Mouse (Mus musculus) cortical plate, adult 2 months (tissue): ENCODE data around the gene Kcnk7.

Experiments used
- CTCF ChIP-seq: fragments of 200-500 bp; IDR thresholded peaks from 2 replicates; pipeline ENCODE4 v1.5.1; 2011; ENCODE audit warnings: mild to moderate bottlenecking, control low read depth, low read length; ENCODE audit not compliant: insufficient read depth; ENCODE audit errors: extremely low read depth
- POLR2A ChIP-seq: fragments of 200-500 bp; IDR thresholded peaks from 2 replicates; pipeline ENCODE4 v1.6.1; 2011; ENCODE audit warnings: mild to moderate bottlenecking, low read length, control low read depth; ENCODE audit not compliant: insufficient read depth; ENCODE audit errors: extremely low read depth

- no peak for TF ChIP-seq POLR2A
- TF ChIP-seq CTCF, result no peak
Observed at GRCm38 (mm10) chr19:5711907-5712460, 7.8 kb downstream of the Kcnk7 start.
